Mouse (Mus musculus): ENCODE measurements at regions not wholly inside any gene's neighbourhood (a gene's known extent, or its start where the extent isn't known, plus 50 kb on each side); places are given as distances from the start of the nearest gene placed in this dataset.
"Not testable (repeated sequence)": the region's sequence is repeated elsewhere in the genome, so short reads cannot be mapped to it uniquely, and the experiment has no call there.

GRCm38 (mm10) chr10:23733679-23734078 is 53.4 kb downstream of the Rps12 start:
- no peak for DNase-seq

GRCm38 (mm10) chr10:23725960-23726714 is 60.9 kb downstream of the Rps12 start:
- DNase-seq, result not testable (repeated sequence)

DNA sequence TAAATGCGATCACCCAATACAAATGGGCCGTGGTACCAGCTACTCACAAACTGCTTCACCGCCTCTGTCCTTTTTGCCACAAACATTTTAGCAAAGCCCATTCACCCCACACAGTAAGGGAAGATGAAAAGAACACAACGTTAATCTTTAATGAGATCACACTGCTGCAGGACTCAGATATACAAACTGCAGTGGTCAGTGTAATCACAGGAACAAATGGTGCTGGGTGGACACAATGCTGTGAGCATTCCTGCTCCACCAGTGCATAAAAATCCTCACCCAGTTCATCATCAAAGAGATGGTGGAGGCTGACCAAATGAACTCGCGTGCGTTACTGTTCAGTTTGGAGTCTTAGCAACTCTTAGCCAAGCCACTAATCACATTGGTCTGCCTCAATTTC is 69.0 kb downstream of the Rps12 start:
- DNase-seq, result no peak

GRCm38 (mm10) chr10:23715511-23715910 is 71.6 kb downstream of the Rps12 start:
- no peak for DNase-seq

GRCm38 (mm10) chr10:23715101-23715500 is 72.0 kb downstream of the Rps12 start:
- DNase-seq, result no peak

DNA sequence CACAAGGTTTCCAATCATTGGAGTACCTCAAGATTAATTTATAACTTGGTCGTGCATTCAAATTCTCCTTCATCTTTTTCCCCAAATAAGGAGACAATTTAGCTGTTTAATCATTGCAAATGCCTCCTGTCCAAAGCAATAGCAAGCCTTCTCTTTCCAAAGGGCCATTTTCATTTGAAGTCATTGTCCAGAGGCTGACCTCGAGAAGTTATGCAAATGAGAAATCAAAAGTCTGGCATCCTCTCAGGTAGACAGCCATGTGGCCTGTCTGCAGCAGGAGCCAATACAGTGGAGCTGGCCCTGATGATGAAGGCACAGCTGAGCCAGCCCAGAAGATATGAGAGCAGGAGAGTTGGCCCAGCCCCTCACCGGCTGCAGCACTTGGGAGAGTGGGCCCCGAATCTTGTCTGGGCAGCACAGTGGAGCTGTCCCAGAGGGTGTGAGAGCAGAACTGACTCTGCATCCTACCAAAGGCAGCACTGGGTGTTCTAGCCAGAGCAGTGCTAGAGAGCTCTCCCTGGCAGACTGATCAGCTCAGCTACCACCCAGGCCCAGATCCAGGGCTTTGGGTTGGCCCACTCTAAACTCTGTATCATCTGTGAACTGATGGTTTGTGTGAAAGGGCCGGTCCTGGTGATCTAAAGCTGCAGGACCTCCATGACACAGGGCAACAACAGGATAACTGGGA is 74.2 kb downstream of the Rps12 start:
- DNase-seq, result no peak

GRCm38 (mm10) chr10:23711416-23712171 is 75.5 kb downstream of the Rps12 start:
- DNase-seq, result no peak

- DNase-seq, result no peak
Measured at GRCm38 (mm10) chr10:23710999-23711398, 76.1 kb downstream of the Rps12 start.

- no peak for DNase-seq
Measured at GRCm38 (mm10) chr10:23708261-23708660, 78.8 kb downstream of the Rps12 start.

DNA sequence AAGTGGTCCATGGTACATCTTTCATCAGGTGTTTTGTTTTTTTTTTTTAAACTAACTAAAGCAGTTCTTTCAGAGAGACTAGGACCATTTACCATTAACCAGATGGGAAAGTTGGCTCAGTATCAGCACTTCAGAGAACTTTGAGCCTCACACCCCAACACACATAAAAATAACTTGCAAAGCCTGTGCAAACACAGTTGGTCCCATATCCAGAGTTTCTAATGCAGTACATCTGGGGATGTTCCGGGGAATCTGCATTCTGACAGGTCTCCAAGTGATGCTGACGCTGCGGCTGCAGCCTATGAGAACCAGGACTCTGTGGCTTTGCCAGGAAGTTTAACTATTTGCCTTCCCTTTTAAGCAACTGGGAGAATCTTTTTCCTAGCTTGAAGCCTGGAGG is 79.9 kb downstream of the Rps12 start:
- no peak for DNase-seq

DNA sequence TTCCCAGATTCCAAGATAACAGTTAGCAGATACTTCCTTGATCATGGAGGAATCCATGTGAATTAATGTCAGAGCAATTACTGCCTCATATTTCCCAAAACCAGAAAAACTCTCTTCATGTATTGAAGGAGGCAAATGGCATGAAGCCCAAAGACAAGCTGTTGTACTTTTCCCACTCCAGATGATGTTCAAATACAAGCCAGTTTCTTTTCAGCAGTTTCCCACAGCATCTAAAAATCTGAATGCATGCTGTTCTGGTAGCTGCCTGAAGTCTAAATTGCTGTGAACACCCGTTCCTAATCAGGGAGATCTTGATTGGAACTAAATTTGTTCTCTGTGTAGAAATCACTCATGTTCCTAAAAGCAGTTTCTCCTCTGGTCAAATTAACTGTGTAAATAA is 83.0 kb downstream of the Rps12 start:
- DNase-seq, result no peak

DNA sequence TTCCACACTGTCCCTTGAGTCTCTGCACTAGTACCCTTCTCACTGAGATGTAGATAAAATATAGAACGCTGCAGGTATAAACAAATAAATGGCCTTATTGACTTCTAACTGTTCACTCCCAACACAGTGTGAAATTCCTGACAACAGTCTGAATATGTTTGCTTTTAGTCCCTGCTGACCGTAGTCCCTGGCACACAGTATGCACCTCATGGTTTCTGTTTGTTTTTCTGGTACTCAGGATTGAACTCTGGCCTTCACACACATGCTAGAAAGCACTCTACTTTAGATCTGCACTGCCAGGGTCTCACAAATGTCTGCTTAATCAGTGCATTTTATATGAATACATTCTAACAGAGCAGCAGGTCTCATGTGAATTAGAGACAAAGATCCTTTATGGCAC is 95.8 kb downstream of the Rps12 start:
- no peak for DNase-seq

DNA sequence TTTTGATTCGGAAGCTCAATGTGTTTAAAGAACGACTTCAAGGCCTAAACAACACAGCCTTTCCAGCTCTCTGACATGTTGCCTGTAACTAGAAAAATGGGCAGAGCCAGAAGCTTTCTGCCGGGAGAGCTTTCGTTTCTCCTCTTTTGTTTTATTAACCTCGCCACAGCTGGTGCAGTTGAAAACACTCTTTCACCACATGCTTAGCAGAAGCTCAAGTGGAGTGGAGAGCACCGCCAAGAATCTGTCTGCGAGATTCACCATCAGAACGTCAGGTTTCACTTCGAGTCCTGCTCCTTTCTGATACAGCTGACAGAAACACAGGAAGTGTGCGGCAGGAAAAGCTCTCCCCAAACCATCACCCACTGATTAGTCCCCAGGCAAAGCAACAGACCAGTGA is 100.1 kb downstream of the Rps12 start:
- no peak for DNase-seq

DNA sequence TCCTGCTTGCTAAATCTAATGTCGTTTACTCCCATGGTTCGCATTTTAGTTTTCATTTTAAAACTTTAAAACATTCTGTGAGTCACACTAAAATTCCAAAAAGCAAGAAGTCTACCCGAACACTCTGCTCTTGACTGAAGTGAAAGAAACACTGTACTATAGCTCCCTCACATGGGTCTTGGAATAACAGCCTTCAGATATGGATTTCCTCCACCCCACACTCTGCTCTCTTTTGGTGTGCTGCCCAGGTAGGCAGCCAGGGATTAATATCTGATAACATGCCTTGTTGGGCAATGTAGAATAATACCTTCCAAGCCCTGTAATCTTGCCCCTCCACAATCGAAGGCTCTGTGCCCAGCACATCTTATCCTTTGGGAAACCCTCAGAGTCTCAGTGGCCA is 104.0 kb downstream of the Rps12 start:
- no peak for DNase-seq

GRCm38 (mm10) chr10:23675911-23676310 is 111.2 kb downstream of the Rps12 start:
- DNase-seq, result no peak

DNA sequence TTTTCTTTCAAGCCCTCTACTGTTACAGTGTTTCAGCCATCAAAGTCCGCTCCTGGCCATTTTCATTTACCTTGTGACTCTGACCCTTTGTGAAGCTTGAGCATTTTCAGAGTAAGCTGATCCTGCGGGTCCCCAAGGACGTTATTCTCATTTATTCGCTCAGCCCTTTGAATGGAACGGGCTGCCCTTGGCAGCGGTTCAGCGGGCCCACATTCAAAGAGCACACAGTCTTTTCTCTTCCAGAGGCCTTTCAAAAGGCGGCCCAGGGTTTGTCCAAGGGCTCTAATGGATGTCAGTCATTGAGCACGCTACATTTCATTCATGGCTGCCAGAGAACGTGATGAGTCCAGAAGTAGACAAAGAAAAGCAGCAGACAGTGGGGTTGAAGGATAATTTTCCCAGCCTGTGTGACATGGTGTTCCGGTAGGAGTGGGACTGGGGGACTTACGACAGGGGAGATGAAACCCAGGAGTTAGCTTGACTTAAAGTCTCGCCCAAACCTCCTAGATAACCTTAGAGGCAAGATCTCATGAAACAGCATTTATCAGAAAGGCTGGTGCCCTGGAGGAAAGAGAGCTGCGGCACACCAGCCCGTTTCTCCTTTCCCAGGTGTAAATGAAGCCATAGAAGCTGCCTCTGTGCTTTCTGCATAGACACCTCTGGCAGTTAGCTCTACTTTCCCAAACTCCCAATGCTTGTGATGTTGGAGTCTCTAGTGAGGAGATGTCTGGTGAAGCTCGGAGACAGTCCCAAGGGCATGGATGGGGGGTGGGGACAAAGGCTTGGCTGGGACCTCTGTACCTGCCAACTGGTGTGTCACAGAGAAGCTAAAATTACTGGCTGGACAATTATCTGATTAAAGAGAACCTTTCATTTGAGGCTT is 112.2 kb downstream of the Rps12 start:
- peak in 1 of 2 experiments; percentile 30 for DNase-seq

DNA sequence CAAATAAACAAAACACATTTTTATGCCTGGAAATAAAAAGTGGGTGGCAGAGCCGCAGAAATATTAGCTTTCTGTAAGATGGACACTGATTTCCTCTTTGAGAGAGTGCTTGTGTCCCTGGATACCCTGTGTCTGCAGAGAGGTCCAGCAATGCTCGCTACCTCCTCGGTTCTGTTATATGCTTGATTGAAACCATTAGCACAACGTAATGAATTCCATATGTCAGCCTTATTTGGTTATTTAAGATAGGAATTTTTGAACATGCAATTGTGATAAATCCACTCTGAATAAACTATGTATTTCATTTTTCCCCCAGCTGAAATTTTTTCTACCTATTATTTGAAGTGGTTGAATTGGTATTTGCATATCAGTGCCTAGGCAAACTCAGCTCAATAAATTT is 114.8 kb downstream of the Rps12 start:
- DNase-seq, result no peak

- DNase-seq, result no peak
Measured at GRCm38 (mm10) chr10:23671494-23671893, 115.6 kb downstream of the Rps12 start.

DNA sequence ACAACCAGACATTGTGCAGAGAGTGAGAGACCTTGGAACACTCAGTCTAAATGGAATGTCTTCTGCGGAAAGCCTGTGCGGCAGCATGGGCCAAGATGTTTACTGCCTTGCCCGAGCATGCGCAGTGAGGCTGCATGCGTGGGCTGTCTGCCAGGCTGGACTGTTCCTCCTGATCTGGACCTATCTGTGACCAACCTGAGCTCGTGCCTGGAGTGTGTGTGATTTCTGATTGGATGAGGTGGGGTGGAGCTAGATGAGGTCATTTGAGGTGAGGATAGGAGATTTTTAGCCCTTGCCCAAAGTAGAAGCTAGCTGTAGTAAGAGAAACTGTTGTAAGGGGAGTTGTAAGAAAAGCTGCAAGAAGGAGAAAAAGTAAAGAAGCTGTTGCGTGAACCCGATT is 121.2 kb downstream of the Rps12 start:
- not testable (repeated sequence) for DNase-seq

DNA sequence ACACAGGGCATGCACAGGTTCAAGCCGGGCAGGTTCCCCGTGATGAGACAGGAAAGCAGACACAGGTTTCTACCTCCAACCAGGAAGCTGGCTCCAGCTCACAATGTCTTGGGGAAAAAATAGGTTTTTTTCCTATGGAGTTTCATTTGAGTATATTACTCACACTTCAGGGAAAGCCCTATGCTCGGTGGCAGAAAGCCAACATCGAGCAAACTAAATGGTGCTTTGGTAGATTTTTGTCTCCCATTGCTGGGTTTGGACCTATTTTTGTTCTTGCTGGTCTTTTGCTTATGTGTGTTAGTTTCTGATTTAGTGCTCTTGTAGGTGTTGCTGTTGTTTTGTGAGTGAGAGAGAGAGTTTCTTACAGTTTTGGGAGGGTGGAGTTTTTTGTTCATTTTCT is 160.9 kb downstream of the Rps12 start:
- DNase-seq, result no peak

DNA sequence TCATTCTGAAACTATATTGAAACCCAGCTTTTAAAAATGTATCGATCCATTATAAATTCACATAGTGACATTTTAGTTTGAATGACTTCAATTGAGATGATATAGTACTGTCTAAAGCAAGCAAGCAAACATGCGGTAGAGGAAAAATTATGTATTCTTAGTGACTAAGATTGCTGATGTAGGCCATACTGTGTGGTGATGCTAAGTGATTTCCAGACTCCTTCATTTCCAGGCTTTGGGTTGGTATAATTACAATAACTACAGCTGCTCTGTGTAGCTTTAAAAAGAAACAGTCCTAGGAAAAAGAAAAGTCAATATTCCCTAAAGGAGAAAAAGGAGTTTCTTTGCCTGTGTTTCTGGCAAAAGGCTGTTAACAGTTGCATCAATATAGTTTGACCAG is 175.0 kb downstream of the Rps12 start:
- no peak for DNase-seq

GRCm38 (mm10) chr10:23611183-23611582 is 175.9 kb downstream of the Rps12 start:
- DNase-seq, result peak; percentile 55 to 61

Measured in layer of hippocampus, postnatal 36 days (tissue).